Mouse (Mus musculus) cerebellum, postnatal 36 days (tissue): ENCODE results near the gene Aox1.

Source experiments
- DNase-seq, 2 experiments: peaks; one replicate each; pipeline ENCODE4 v3.0.0; 2021 to 2022; ENCODE audit warnings: mixed read lengths in 2 of 2

Gene Aox1

GRCm38 (mm10) chr1:58112880-58113279 is 83.1 kb downstream of the Aox1 start, which contains the start of gene Aox3:
Gene Aox3 (plus strand): TSS chr1:58113130.
- DNase-seq, result peak; percentile 84 to 86

- DNase-seq, result no peak
Observed at GRCm38 (mm10) chr1:58113441-58113840, 83.7 kb downstream of the Aox1 start.

GRCm38 (mm10) chr1:58114021-58114560 is 84.4 kb downstream of the Aox1 start:
- no peak for DNase-seq

- DNase-seq, result no peak
Observed at GRCm38 (mm10) chr1:58114666-58115375, 85.1 kb downstream of the Aox1 start.

- no peak for DNase-seq
Observed at GRCm38 (mm10) chr1:58118231-58118630, 88.5 kb downstream of the Aox1 start.

- DNase-seq, result no peak
Observed at GRCm38 (mm10) chr1:58124901-58125300, 95.2 kb downstream of the Aox1 start.

- no peak for DNase-seq
Observed at GRCm38 (mm10) chr1:58137891-58138290, 108.2 kb downstream of the Aox1 start.

GRCm38 (mm10) chr1:58138986-58139385 is 109.3 kb downstream of the Aox1 start:
- DNase-seq, result no peak

- DNase-seq, result no peak
Observed at GRCm38 (mm10) chr1:58140607-58141006, 110.9 kb downstream of the Aox1 start.

- peak; percentile 11 to 30 for DNase-seq
Observed at GRCm38 (mm10) chr1:58144384-58145069, 114.8 kb downstream of the Aox1 start.

GRCm38 (mm10) chr1:58146026-58146425 is 116.3 kb downstream of the Aox1 start:
- no peak for DNase-seq

GRCm38 (mm10) chr1:58147776-58148175 is 118.0 kb downstream of the Aox1 start:
- no peak for DNase-seq

GRCm38 (mm10) chr1:58152247-58152646 is 122.5 kb downstream of the Aox1 start:
- DNase-seq, result no peak
